Mouse (Mus musculus) neural tube, embryonic 15.5 days (tissue): ENCODE measurements at regions not wholly inside any gene's neighbourhood (a gene's known extent, or its start where the extent isn't known, plus 50 kb on each side); places are given as distances from the start of the nearest gene placed in this dataset.

ENCODE experiments used
- ATAC-seq: fragments of 200-750 bp; cut with Nextera tagmentation; 2 replicates; pipeline ENCODE4 v1.8.0; 2017; ENCODE audit warnings: mild to moderate bottlenecking, moderate TSS enrichment, moderate library complexity; ENCODE audit not compliant: low FRiP score
- H3K27ac ChIP-seq: fragments of 300-500 bp; sonication (generic); replicated peaks from 2 replicates; pipeline ENCODE4 v1.5.1; 2015; ENCODE audit warnings: mild to moderate bottlenecking, inconsistent platforms
- H3K27me3 ChIP-seq: fragments of 300-500 bp; sonication (generic); replicated peaks from 2 replicates; pipeline ENCODE4 v1.6.1; 2015; ENCODE audit warnings: inconsistent platforms
- H3K36me3 ChIP-seq: fragments of 300-500 bp; sonication (generic); 2 replicates; pipeline ENCODE4 v1.6.1; 2015; ENCODE audit warnings: inconsistent platforms
- H3K4me1 ChIP-seq: fragments of 300-500 bp; sonication (generic); 2 replicates; pipeline ENCODE4 v1.6.1; 2015; ENCODE audit warnings: inconsistent platforms
- H3K4me2 ChIP-seq: fragments of 300-500 bp; sonication (generic); 2 replicates; pipeline ENCODE4 v1.6.1; 2015; ENCODE audit warnings: inconsistent platforms, mild to moderate bottlenecking, moderate library complexity
- H3K4me3 ChIP-seq: fragments of 300-500 bp; sonication (generic); replicated peaks from 2 replicates; pipeline ENCODE4 v1.5.1; 2015; ENCODE audit warnings: mild to moderate bottlenecking, inconsistent platforms
- H3K9ac ChIP-seq: fragments of 300-500 bp; sonication (generic); replicated peaks from 2 replicates; pipeline ENCODE4 v1.6.1; 2015; ENCODE audit warnings: mild to moderate bottlenecking, inconsistent platforms
- H3K9me3 ChIP-seq: fragments of 300-500 bp; sonication (generic); replicated peaks from 2 replicates; pipeline ENCODE4 v1.6.1; 2016; ENCODE audit warnings: inconsistent platforms
- WGBS: fragments of 180-500 bp; shearing (Covaris S2); methylation state at CpG from one replicate; pipeline ENCODE4 v1.1.7; 2015; ENCODE audit warnings: mixed read lengths; 5-methylcytosine and 5-hydroxymethylcytosine counted together

DNA sequence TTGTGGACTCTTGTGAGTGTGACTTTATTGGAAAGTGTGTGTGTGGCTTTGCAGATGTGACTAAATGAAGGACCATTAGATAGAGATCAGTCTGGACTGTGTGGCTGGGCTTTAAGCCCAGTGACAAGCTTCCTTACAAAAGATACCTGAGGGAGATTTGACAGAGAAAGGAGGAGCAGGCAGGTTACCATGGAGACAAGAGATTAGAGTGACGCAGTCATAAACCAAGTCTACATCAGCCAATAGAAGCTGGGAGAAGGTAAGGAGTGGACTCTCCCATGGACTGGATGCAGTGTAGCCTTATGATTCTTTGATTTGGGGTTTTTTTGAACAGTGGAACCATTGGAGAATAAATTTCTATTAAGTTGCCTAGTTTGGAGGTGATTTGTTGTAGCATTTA lies 181.6 kb upstream of the Gm6793 start:
- H3K27me3 ChIP-seq: no peaks in the 10 kb centered on the region
- H3K27ac ChIP-seq: no peak overlapping the region
- no peaks in the 10 kb centered on the region for H3K36me3 ChIP-seq
- WGBS: 59% methylated on average over 1 of the region's 1 CpGs
- ATAC-seq: no peak
- H3K4me3 ChIP-seq: no peak overlapping the region
- no peaks in the 10 kb centered on the region for H3K9me3 ChIP-seq
- H3K4me1 ChIP-seq: no peaks in the 10 kb centered on the region
- H3K4me2 ChIP-seq: no peak overlapping the region
- H3K9ac ChIP-seq: no peak overlapping the region

GRCm38 (mm10) chr8:112195880-112196279 lies 181.0 kb upstream of the Gm6793 start:
- no peaks in the 10 kb centered on the region for H3K36me3 ChIP-seq
- H3K9me3 ChIP-seq: no peaks in the 10 kb centered on the region
- H3K27me3 ChIP-seq: no peaks in the 10 kb centered on the region
- 68% methylated on average over 2 of the region's 2 CpGs for WGBS
- H3K4me1 ChIP-seq: no peaks in the 10 kb centered on the region
- no peak overlapping the region for H3K27ac ChIP-seq
- no peak for ATAC-seq
- H3K4me3 ChIP-seq: no peak overlapping the region
- no peak overlapping the region for H3K4me2 ChIP-seq
- no peak overlapping the region for H3K9ac ChIP-seq

DNA sequence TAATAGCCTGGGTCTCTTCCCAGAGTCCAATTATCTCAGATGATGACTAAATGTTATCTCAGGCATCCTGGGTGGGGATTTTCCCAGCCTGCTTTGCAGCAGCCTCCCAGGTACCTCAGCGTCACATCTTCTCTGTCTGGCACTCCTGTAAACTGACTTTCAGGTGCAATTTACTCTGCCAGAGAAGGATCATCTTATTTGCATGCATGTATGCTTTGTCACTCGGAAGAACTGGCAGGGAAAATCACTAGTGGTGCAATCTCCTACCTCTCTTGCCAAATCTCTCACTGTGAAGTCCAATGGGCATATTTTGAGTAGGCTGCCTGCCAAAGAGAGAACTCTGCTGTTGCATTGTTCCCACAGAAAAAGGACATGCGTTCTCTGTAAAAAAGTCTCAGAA lies 177.0 kb upstream of the Gm6793 start:
- no peaks in the 10 kb centered on the region for H3K36me3 ChIP-seq
- H3K9me3 ChIP-seq: no peaks in the 10 kb centered on the region
- no peak overlapping the region for H3K9ac ChIP-seq
- no peaks in the 10 kb centered on the region for H3K27me3 ChIP-seq
- ATAC-seq: no peak
- H3K4me2 ChIP-seq: no peak overlapping the region
- no peaks in the 10 kb centered on the region for H3K4me1 ChIP-seq
- no peak overlapping the region for H3K27ac ChIP-seq
- 69% methylated on average over 3 of the region's 3 CpGs for WGBS
- H3K4me3 ChIP-seq: no peak overlapping the region

DNA sequence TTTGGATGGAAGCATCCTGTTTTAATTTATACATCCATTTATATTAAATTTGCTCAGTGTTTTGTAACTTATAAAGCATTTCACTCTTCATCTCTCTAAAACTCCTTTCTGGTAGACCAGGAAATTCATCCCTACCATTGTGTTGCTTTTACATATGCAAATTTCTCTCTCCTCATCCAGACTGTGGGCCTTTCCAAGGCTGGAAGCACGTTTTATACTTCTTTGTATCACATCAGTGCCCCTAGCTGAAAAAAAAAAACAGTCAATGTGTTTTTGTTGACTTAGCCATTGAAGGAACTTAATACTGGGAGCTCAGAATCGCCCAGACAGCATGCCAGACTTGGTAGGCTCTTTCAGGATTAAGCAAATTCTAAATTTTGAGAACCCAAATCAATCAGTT lies 174.9 kb upstream of the Gm6793 start:
- no peak for ATAC-seq
- 21% methylated on average over 2 of the region's 2 CpGs for WGBS
- H3K9ac ChIP-seq: no peak overlapping the region
- no peak overlapping the region for H3K4me2 ChIP-seq
- H3K9me3 ChIP-seq: no peaks in the 10 kb centered on the region
- H3K27ac ChIP-seq: no peak overlapping the region
- H3K4me3 ChIP-seq: no peak overlapping the region
- no peaks in the 10 kb centered on the region for H3K27me3 ChIP-seq
- no peaks in the 10 kb centered on the region for H3K4me1 ChIP-seq
- H3K36me3 ChIP-seq: no peaks in the 10 kb centered on the region

- 100% methylated on average over 1 of the region's 1 CpGs for WGBS
- Histone ChIP-seq H3K4me2 (no peak overlapping the region), H3K9ac (no peak overlapping the region), H3K4me1 (peaks cover 4% of the 10 kb centered on the region), H3K9me3 (0 out of 2 replicates have a peak, but pooled peaks cover 6% of the 10 kb centered on the region), H3K4me3 (no peak overlapping the region), H3K27me3 (no peaks in the 10 kb centered on the region), H3K36me3 (no peaks in the 10 kb centered on the region), H3K27ac (no peak overlapping the region)
- ATAC-seq: no peak
Observed at GRCm38 (mm10) chr8:112170184-112170583, 155.3 kb upstream of the Gm6793 start.

DNA sequence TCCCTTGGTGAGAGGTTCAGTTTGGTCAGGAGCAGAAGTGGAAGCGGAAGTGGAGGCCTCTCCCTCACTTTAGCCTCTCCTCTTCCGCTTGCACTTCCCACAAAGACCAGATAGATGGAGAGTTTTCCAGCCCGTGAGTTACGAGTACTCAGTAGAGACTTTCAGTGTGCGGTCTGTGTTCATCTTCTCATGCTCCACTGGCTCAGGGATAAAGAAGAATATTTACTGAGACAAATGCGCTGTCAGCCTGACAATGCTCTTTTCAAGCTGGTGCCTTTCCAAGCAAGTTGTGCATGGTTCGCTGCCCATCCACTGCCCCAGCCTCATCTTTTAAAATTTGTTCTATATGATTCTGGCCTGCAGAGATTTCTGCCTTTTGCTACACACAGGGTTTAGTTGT lies 141.8 kb upstream of the Gm6793 start:
- Histone ChIP-seq H3K4me2 (no peak overlapping the region), H3K36me3 (no peaks in the 10 kb centered on the region), H3K27ac (no peak overlapping the region), H3K4me3 (no peak overlapping the region), H3K9me3 (no peaks in the 10 kb centered on the region), H3K27me3 (no peaks in the 10 kb centered on the region), H3K4me1 (no peaks in the 10 kb centered on the region), H3K9ac (no peak overlapping the region)
- no peak for ATAC-seq
- WGBS: 17% methylated on average over 7 of the region's 7 CpGs

GRCm38 (mm10) chr8:112138924-112139323 lies 124.1 kb upstream of the Gm6793 start:
- no peaks in the 10 kb centered on the region for H3K27me3 ChIP-seq
- H3K27ac ChIP-seq: no peak overlapping the region
- H3K4me3 ChIP-seq: no peak overlapping the region
- 32% methylated on average over 5 of the region's 5 CpGs for WGBS
- no peaks in the 10 kb centered on the region for H3K36me3 ChIP-seq
- H3K4me1 ChIP-seq: no peaks in the 10 kb centered on the region
- ATAC-seq: peak; percentile 53; the same call in 1 of the 2 replicates
- H3K9me3 ChIP-seq: no peaks in the 10 kb centered on the region
- no peak overlapping the region for H3K4me2 ChIP-seq
- no peak overlapping the region for H3K9ac ChIP-seq

- H3K4me2 ChIP-seq: no peak overlapping the region
- no peaks in the 10 kb centered on the region for H3K27me3 ChIP-seq
- H3K4me1 ChIP-seq: no peaks in the 10 kb centered on the region
- H3K4me3 ChIP-seq: no peak overlapping the region
- no peak for ATAC-seq
- 77% methylated on average over 2 of the region's 2 CpGs for WGBS
- H3K9me3 ChIP-seq: no peaks in the 10 kb centered on the region
- H3K36me3 ChIP-seq: no peaks in the 10 kb centered on the region
- no peak overlapping the region for H3K9ac ChIP-seq
- no peak overlapping the region for H3K27ac ChIP-seq
Observed at GRCm38 (mm10) chr8:112130196-112130595, 115.4 kb upstream of the Gm6793 start.

GRCm38 (mm10) chr8:112128833-112129518 lies 114.1 kb upstream of the Gm6793 start:
- Histone ChIP-seq H3K4me1 (no peaks in the 10 kb centered on the region), H3K27ac (no peak overlapping the region), H3K4me2 (no peak overlapping the region), H3K27me3 (no peaks in the 10 kb centered on the region), H3K9ac (no peak overlapping the region), H3K9me3 (no peaks in the 10 kb centered on the region), H3K4me3 (no peak overlapping the region), H3K36me3 (no peaks in the 10 kb centered on the region)
- WGBS: 56% methylated on average over 14 of the region's 14 CpGs
- ATAC-seq: no peak

GRCm38 (mm10) chr8:112111950-112112349 lies 97.1 kb upstream of the Gm6793 start:
- Histone ChIP-seq H3K4me2 (no peak overlapping the region), H3K9ac (no peak overlapping the region), H3K36me3 (no peaks in the 10 kb centered on the region), H3K27ac (no peak overlapping the region), H3K4me1 (no peaks in the 10 kb centered on the region), H3K4me3 (no peak overlapping the region), H3K9me3 (no peaks in the 10 kb centered on the region), H3K27me3 (no peaks in the 10 kb centered on the region)
- 78% methylated on average over 2 of the region's 2 CpGs for WGBS
- ATAC-seq: no peak

DNA sequence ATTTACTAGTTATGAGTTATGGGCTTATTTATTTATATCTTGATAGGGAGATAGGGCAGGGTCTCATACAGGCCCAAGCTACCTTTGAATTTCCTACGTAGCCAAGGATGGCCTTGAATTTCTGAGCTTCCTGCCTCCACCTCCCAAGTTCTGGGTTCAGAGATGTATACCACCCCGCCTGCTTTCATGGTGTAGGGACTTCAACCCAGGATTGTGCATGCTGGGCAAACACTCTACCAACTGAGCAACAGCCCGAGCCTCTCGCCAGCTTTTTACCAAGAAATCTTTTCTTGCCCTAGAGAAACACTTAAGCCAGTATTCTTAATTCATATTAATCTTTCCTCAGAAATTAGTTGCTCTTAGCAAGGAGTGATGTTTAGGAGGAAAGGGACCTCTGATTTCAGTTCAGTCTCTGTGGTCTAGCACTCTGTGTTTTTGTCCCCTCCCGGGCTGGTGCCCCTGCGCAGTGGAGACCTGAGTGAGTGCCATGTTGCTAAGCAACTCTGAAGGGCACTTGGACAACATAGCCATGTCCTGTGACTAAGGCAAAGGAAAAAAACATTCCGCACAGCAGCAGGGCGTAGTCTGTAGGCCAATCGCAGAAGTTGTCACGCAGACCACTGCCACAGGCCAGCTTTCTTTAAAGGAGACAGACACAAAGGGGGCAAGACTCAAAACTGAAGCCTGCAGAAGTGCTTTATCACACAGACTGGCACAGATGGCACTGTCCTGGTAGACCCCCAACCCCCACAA lies 83.2 kb upstream of the Gm6793 start:
- Histone ChIP-seq H3K36me3 (no peaks in the 10 kb centered on the region), H3K27me3 (no peaks in the 10 kb centered on the region), H3K9ac (no peak overlapping the region), H3K9me3 (no peaks in the 10 kb centered on the region), H3K4me1 (peaks cover 8% of the 10 kb centered on the region; the same call in 1 of the 2 replicates), H3K4me3 (no peak overlapping the region), H3K27ac (peak overlapping the region; percentile 61), H3K4me2 (no peak overlapping the region)
- ATAC-seq: peak; percentile 86
- 56% methylated on average over 10 of the region's 10 CpGs for WGBS

- H3K9me3 ChIP-seq: no peaks in the 10 kb centered on the region
- no peaks in the 10 kb centered on the region for H3K36me3 ChIP-seq
- no peak overlapping the region for H3K4me2 ChIP-seq
- no peaks in the 10 kb centered on the region for H3K27me3 ChIP-seq
- ATAC-seq: no peak
- H3K4me3 ChIP-seq: no peak overlapping the region
- no peak overlapping the region for H3K9ac ChIP-seq
- 84% methylated on average over 2 of the region's 2 CpGs for WGBS
- peaks cover 8% of the 10 kb centered on the region; the same call in 1 of the 2 replicates for H3K4me1 ChIP-seq
- no peak overlapping the region for H3K27ac ChIP-seq
Observed at GRCm38 (mm10) chr8:112094881-112095280, 80.0 kb upstream of the Gm6793 start.
